Mouse (Mus musculus) bone marrow macrophage, adult 2 months (primary cell): ENCODE results near the gene D2hgdh. TPM values are rescaled to one million over a fixed set of nuclear protein-coding genes. Genes with fewer than 3 reads are reported as not detected.

Source experiments
- H3K27ac ChIP-seq: 2 replicates; pipeline ENCODE4 v1.5.1; 2012; ENCODE audit warnings: low read depth, low read length; ENCODE audit not compliant: insufficient read depth
- H3K4me1 ChIP-seq: 2 replicates; pipeline ENCODE4 v1.6.1; 2012; ENCODE audit warnings: low read length; ENCODE audit not compliant: control insufficient read depth, insufficient read depth
- H3K4me3 ChIP-seq: 2 replicates; pipeline ENCODE4 v1.5.1; 2012; ENCODE audit warnings: mild to moderate bottlenecking, low read length, moderate library complexity; ENCODE audit not compliant: insufficient read depth
- CTCF ChIP-seq: IDR thresholded peaks from 2 replicates; pipeline ENCODE4 v1.5.1; 2012; ENCODE audit warnings: low read depth, mild to moderate bottlenecking, low read length, moderate library complexity
- POLR2A ChIP-seq: IDR thresholded peaks from 2 replicates; pipeline ENCODE4 v1.6.1; 2012; ENCODE audit warnings: mild to moderate bottlenecking, low read depth, low read length, borderline replicate concordance
- polyA plus RNA-seq: library from polyadenylated mRNA; stranded (reverse); fragments of >200 nt; gene quantifications from 2 replicates; pipeline ENCODE4 v1.2.4, GENCODE M21; 2012; ENCODE audit not compliant: missing spikeins, insufficient read depth, insufficient read length

D2hgdh gene
- 16.2 and 20.8 TPM in 2 replicates for polyA plus RNA-seq

- H3K4me3 ChIP-seq = peak within 1 kb of the TSS; percentile 61
- H3K27ac ChIP-seq = peak within 1 kb of the TSS; percentile 72
- no peak for TF ChIP-seq CTCF
- no peak for TF ChIP-seq POLR2A
- H3K4me1 ChIP-seq = peaks cover 14% of the 10 kb centered on the region
Measured at GRCm38 (mm10) chr1:93824609-93825008, at the start of gene D2hgdh. Gene D2hgdh, plus strand, starts transcription at chr1:93824909.

- TF ChIP-seq CTCF = no peak
- no peak for TF ChIP-seq POLR2A
- Histone ChIP-seq H3K4me3 (no peak overlapping the region), H3K4me1 (no peaks in the 10 kb centered on the region), H3K27ac (no peak overlapping the region)
Measured at GRCm38 (mm10) chr1:93776686-93777085, 48.0 kb upstream of the D2hgdh start.

GRCm38 (mm10) chr1:93786912-93787311 is 37.8 kb upstream of the D2hgdh start:
- Histone ChIP-seq H3K27ac (no peak overlapping the region), H3K4me1 (no peaks in the 10 kb centered on the region), H3K4me3 (no peak overlapping the region)
- TF ChIP-seq POLR2A = no peak
- TF ChIP-seq CTCF = no peak

- Histone ChIP-seq H3K4me1 (peaks cover 3% of the 10 kb centered on the region; the same call in 1 of the 2 replicates), H3K4me3 (no peak overlapping the region), H3K27ac (no peak overlapping the region)
- TF ChIP-seq POLR2A = no peak
- no peak for TF ChIP-seq CTCF
Measured at GRCm38 (mm10) chr1:93794526-93794925, 30.2 kb upstream of the D2hgdh start.

- Histone ChIP-seq H3K27ac (no peak overlapping the region), H3K4me1 (peaks cover 7% of the 10 kb centered on the region), H3K4me3 (no peak overlapping the region)
- TF ChIP-seq POLR2A = no peak
- TF ChIP-seq CTCF = no peak
Measured at GRCm38 (mm10) chr1:93795886-93796285, 28.8 kb upstream of the D2hgdh start.

GRCm38 (mm10) chr1:93800670-93801503 is 23.8 kb upstream of the D2hgdh start:
- TF ChIP-seq POLR2A (no peak), CTCF (no peak)
- Histone ChIP-seq H3K4me1 (peaks cover 18% of the 10 kb centered on the region), H3K27ac (peak overlapping the region; percentile 60; the same call in 1 of the 2 replicates), H3K4me3 (peak overlapping the region; percentile 90)

GRCm38 (mm10) chr1:93801741-93802238 is 22.9 kb upstream of the D2hgdh start, which contains the start of gene Dtymk:
Gene Dtymk, minus strand, starts transcription at chr1:93801934.
- TF ChIP-seq POLR2A (no peak), CTCF (no peak)
- Histone ChIP-seq H3K4me1 (peaks cover 18% of the 10 kb centered on the region), H3K4me3 (peak within 1 kb of the TSS; percentile 90), H3K27ac (peak within 1 kb of the TSS; percentile 91)

- Histone ChIP-seq H3K27ac (peak overlapping the region; percentile 91), H3K4me3 (peak overlapping the region; percentile 29), H3K4me1 (peaks cover 16% of the 10 kb centered on the region)
- TF ChIP-seq CTCF (no peak), POLR2A (no peak)
Measured at GRCm38 (mm10) chr1:93802771-93803170, 21.9 kb upstream of the D2hgdh start.

GRCm38 (mm10) chr1:93803556-93804507 is 20.9 kb upstream of the D2hgdh start, which contains the start of gene Ing5:
Gene Ing5, plus strand, starts transcription at chr1:93803965.
- H3K27ac ChIP-seq = peak within 1 kb of the TSS; percentile 91
- H3K4me3 ChIP-seq = peak within 1 kb of the TSS; percentile 87
- 0 out of 2 replicates have a peak, but pooled peaks have one; percentile 10 for TF ChIP-seq CTCF
- no peak for TF ChIP-seq POLR2A
- peaks cover 14% of the 10 kb centered on the region for H3K4me1 ChIP-seq
